Mouse (Mus musculus) spleen, adult 2 months (tissue): ENCODE results near the gene Ankrd44.

Experiments used
- CTCF ChIP-seq: fragments of 200-500 bp; IDR thresholded peaks from 2 replicates; pipeline ENCODE4 v1.5.1; 2011; ENCODE audit warnings: mild to moderate bottlenecking, inconsistent platforms; ENCODE audit not compliant: insufficient read depth, insufficient read length, insufficient replicate concordance; ENCODE audit errors: extremely low read depth
- POLR2A ChIP-seq: fragments of 200-500 bp; IDR thresholded peaks from 2 replicates; pipeline ENCODE4 v1.6.1; 2011; ENCODE audit warnings: low read depth, low read length, inconsistent platforms

DNA sequence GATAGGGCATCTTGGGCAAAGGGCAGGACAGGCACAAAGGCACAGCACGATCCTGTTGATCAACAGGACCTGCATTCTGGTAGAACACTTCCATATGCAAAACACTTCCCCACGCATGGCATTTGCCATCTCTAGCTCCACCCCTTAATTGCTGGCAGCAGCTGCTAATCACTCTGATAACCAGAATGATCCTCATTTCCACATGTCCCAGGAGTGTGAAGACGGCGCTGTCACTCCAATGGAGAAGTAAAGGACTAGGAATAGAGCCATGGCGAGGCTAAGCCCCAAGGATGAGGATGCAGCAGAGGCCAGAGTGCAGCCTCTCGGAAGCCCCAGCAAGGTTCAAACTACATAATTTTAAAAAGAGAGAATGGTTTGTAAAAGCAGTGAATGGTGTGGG, 26.9 kb downstream of the Ankrd44 start:
- no peak for TF ChIP-seq CTCF
- TF ChIP-seq POLR2A: no peak
